Mouse (Mus musculus) spleen, adult 2 months (tissue): ENCODE results near the gene Gjd2.

Source experiments
- CTCF ChIP-seq: fragments of 200-500 bp; IDR thresholded peaks from 2 replicates; pipeline ENCODE4 v1.5.1; 2011; ENCODE audit warnings: mild to moderate bottlenecking, inconsistent platforms; ENCODE audit not compliant: insufficient read depth, insufficient read length, insufficient replicate concordance; ENCODE audit errors: extremely low read depth
- POLR2A ChIP-seq: fragments of 200-500 bp; IDR thresholded peaks from 2 replicates; pipeline ENCODE4 v1.6.1; 2011; ENCODE audit warnings: low read depth, low read length, inconsistent platforms

- TF ChIP-seq CTCF = no peak
- no peak for TF ChIP-seq POLR2A
Observed at GRCm38 (mm10) chr2:114020210-114020563, 6.8 kb upstream of the Gjd2 start.
